Mouse (Mus musculus): ENCODE measurements at regions not wholly inside any gene's neighbourhood (a gene's known extent, or its start where the extent isn't known, plus 50 kb on each side); places are given as distances from the start of the nearest gene placed in this dataset.

- no peaks in the 10 kb centered on the region for H3K9me3 ChIP-seq (ENCODE audit: control insufficient read depth, low read length)
- no peaks in the 10 kb centered on the region for H3K27me3 ChIP-seq (ENCODE audit: control insufficient read depth, insufficient read depth, low read length)
- ATAC-seq (ENCODE audit: low FRiP score) (no peak), DNase-seq (ENCODE audit: low spot score) (no peak)
- 92% methylated on average over 4 of the region's 4 CpGs for WGBS
- H3K4me2 ChIP-seq (replicated peaks; ENCODE audit: low read depth, low read length), result no peak overlapping the region
- no peak overlapping the region for H3K4me3 ChIP-seq (ENCODE audit: low read depth, low read length)
- no peak overlapping the region for H3K9ac ChIP-seq (ENCODE audit: low read depth, low read length)
- no peak overlapping the region for H3K27ac ChIP-seq (ENCODE audit: low read depth, low read length)
- H3K36me3 ChIP-seq (ENCODE audit: control insufficient read depth, insufficient read depth, low read length), result no peaks in the 10 kb centered on the region
- no peaks in the 10 kb centered on the region for H3K4me1 ChIP-seq (replicated peaks; ENCODE audit: control insufficient read depth, insufficient read depth, low read length)
These were observed 197.0 kb upstream of the Jun start for GRCm38 (mm10) chr4:95249031-95249430.

- H3K4me2 ChIP-seq (replicated peaks; ENCODE audit: low read depth, low read length), result no peak overlapping the region
- WGBS, result 21% methylated on average over 1 of the region's 1 CpGs
- H3K4me1 ChIP-seq (replicated peaks; ENCODE audit: control insufficient read depth, insufficient read depth, low read length), result no peaks in the 10 kb centered on the region
- DNase-seq (ENCODE audit: low spot score), result no peak
- H3K27me3 ChIP-seq (ENCODE audit: control insufficient read depth, insufficient read depth, low read length), result no peaks in the 10 kb centered on the region
- no peak overlapping the region for H3K27ac ChIP-seq (ENCODE audit: low read depth, low read length)
- no peak overlapping the region for H3K4me3 ChIP-seq (ENCODE audit: low read depth, low read length)
- H3K36me3 ChIP-seq (ENCODE audit: control insufficient read depth, insufficient read depth, low read length), result no peaks in the 10 kb centered on the region
- H3K9ac ChIP-seq (ENCODE audit: low read depth, low read length), result no peak overlapping the region
- H3K9me3 ChIP-seq (ENCODE audit: control insufficient read depth, low read length), result no peaks in the 10 kb centered on the region
- no peak for ATAC-seq (ENCODE audit: low FRiP score)
These were observed 198.1 kb upstream of the Jun start for GRCm38 (mm10) chr4:95250083-95250482.

GRCm38 (mm10) chr4:95269766-95270165 is 217.7 kb upstream of the Jun start:
- Histone ChIP-seq H3K9ac (ENCODE audit: low read depth, low read length) (no peak overlapping the region), H3K9me3 (ENCODE audit: control insufficient read depth, low read length) (no peaks in the 10 kb centered on the region), H3K4me1 (replicated peaks; ENCODE audit: control insufficient read depth, insufficient read depth, low read length) (no peaks in the 10 kb centered on the region), H3K27me3 (ENCODE audit: control insufficient read depth, insufficient read depth, low read length) (no peaks in the 10 kb centered on the region), H3K27ac (ENCODE audit: low read depth, low read length) (no peak overlapping the region), H3K4me2 (replicated peaks; ENCODE audit: low read depth, low read length) (no peak overlapping the region), H3K4me3 (ENCODE audit: low read depth, low read length) (no peak overlapping the region), H3K36me3 (ENCODE audit: control insufficient read depth, insufficient read depth, low read length) (no peaks in the 10 kb centered on the region)
- DNase-seq (ENCODE audit: low spot score) (no peak), ATAC-seq (ENCODE audit: low FRiP score) (no peak)

GRCm38 (mm10) chr4:95270389-95270788 is 218.4 kb upstream of the Jun start:
- no peak for ATAC-seq (ENCODE audit: low FRiP score)
- 65% methylated on average over 1 of the region's 1 CpGs for WGBS
- Histone ChIP-seq H3K27me3 (ENCODE audit: control insufficient read depth, insufficient read depth, low read length) (no peaks in the 10 kb centered on the region), H3K9ac (ENCODE audit: low read depth, low read length) (no peak overlapping the region), H3K27ac (ENCODE audit: low read depth, low read length) (no peak overlapping the region), H3K9me3 (ENCODE audit: control insufficient read depth, low read length) (no peaks in the 10 kb centered on the region), H3K4me1 (replicated peaks; ENCODE audit: control insufficient read depth, insufficient read depth, low read length) (no peaks in the 10 kb centered on the region), H3K36me3 (ENCODE audit: control insufficient read depth, insufficient read depth, low read length) (no peaks in the 10 kb centered on the region), H3K4me3 (ENCODE audit: low read depth, low read length) (no peak overlapping the region), H3K4me2 (replicated peaks; ENCODE audit: low read depth, low read length) (no peak overlapping the region)
- DNase-seq (ENCODE audit: low spot score), result no peak

- no peak for ATAC-seq (ENCODE audit: low FRiP score)
- Histone ChIP-seq H3K9me3 (ENCODE audit: control insufficient read depth, low read length) (no peaks in the 10 kb centered on the region), H3K4me1 (replicated peaks; ENCODE audit: control insufficient read depth, insufficient read depth, low read length) (peaks cover 2% of the 10 kb centered on the region; the same call in 1 of the 2 replicates), H3K27ac (ENCODE audit: low read depth, low read length) (no peak overlapping the region), H3K4me2 (replicated peaks; ENCODE audit: low read depth, low read length) (no peak overlapping the region), H3K36me3 (ENCODE audit: control insufficient read depth, insufficient read depth, low read length) (no peaks in the 10 kb centered on the region), H3K4me3 (ENCODE audit: low read depth, low read length) (no peak overlapping the region), H3K9ac (ENCODE audit: low read depth, low read length) (no peak overlapping the region), H3K27me3 (ENCODE audit: control insufficient read depth, insufficient read depth, low read length) (no peaks in the 10 kb centered on the region)
- DNase-seq (ENCODE audit: low spot score), result no peak
- 66% methylated on average over 3 of the region's 3 CpGs for WGBS
These were observed 224.2 kb upstream of the Jun start for GRCm38 (mm10) chr4:95276231-95276630.

GRCm38 (mm10) chr4:95277989-95278713 is 226.1 kb upstream of the Jun start:
- Histone ChIP-seq H3K9ac (ENCODE audit: low read depth, low read length) (no peak overlapping the region), H3K4me2 (replicated peaks; ENCODE audit: low read depth, low read length) (no peak overlapping the region), H3K27ac (ENCODE audit: low read depth, low read length) (no peak overlapping the region), H3K4me3 (ENCODE audit: low read depth, low read length) (no peak overlapping the region), H3K27me3 (ENCODE audit: control insufficient read depth, insufficient read depth, low read length) (no peaks in the 10 kb centered on the region), H3K4me1 (replicated peaks; ENCODE audit: control insufficient read depth, insufficient read depth, low read length) (peaks cover 2% of the 10 kb centered on the region; the same call in 1 of the 2 replicates), H3K36me3 (ENCODE audit: control insufficient read depth, insufficient read depth, low read length) (no peaks in the 10 kb centered on the region), H3K9me3 (ENCODE audit: control insufficient read depth, low read length) (no peaks in the 10 kb centered on the region)
- no peak for DNase-seq (ENCODE audit: low spot score)
- no peak for ATAC-seq (ENCODE audit: low FRiP score)
- 51% methylated on average over 11 of the region's 11 CpGs for WGBS

GRCm38 (mm10) chr4:95278714-95279095 is 226.7 kb upstream of the Jun start:
- Histone ChIP-seq H3K4me2 (replicated peaks; ENCODE audit: low read depth, low read length) (no peak overlapping the region), H3K36me3 (ENCODE audit: control insufficient read depth, insufficient read depth, low read length) (no peaks in the 10 kb centered on the region), H3K27ac (ENCODE audit: low read depth, low read length) (no peak overlapping the region), H3K9ac (ENCODE audit: low read depth, low read length) (no peak overlapping the region), H3K27me3 (ENCODE audit: control insufficient read depth, insufficient read depth, low read length) (no peaks in the 10 kb centered on the region), H3K4me3 (ENCODE audit: low read depth, low read length) (no peak overlapping the region), H3K4me1 (replicated peaks; ENCODE audit: control insufficient read depth, insufficient read depth, low read length) (peaks cover 2% of the 10 kb centered on the region; the same call in 1 of the 2 replicates), H3K9me3 (ENCODE audit: control insufficient read depth, low read length) (no peaks in the 10 kb centered on the region)
- ATAC-seq (ENCODE audit: low FRiP score) (no peak), DNase-seq (ENCODE audit: low spot score) (peak; percentile 14)
- WGBS, result 46% methylated on average over 13 of the region's 13 CpGs

- H3K27me3 ChIP-seq (ENCODE audit: control insufficient read depth, insufficient read depth, low read length), result no peaks in the 10 kb centered on the region
- H3K9me3 ChIP-seq (ENCODE audit: control insufficient read depth, low read length), result no peaks in the 10 kb centered on the region
- H3K4me3 ChIP-seq (ENCODE audit: low read depth, low read length), result no peak overlapping the region
- ATAC-seq (ENCODE audit: low FRiP score) (no peak), DNase-seq (ENCODE audit: low spot score) (no peak)
- no peak overlapping the region for H3K4me2 ChIP-seq (replicated peaks; ENCODE audit: low read depth, low read length)
- no peak overlapping the region for H3K27ac ChIP-seq (ENCODE audit: low read depth, low read length)
- H3K4me1 ChIP-seq (replicated peaks; ENCODE audit: control insufficient read depth, insufficient read depth, low read length), result peaks cover 2% of the 10 kb centered on the region; the same call in 1 of the 2 replicates
- no peak overlapping the region for H3K9ac ChIP-seq (ENCODE audit: low read depth, low read length)
- no peaks in the 10 kb centered on the region for H3K36me3 ChIP-seq (ENCODE audit: control insufficient read depth, insufficient read depth, low read length)
- WGBS, result 68% methylated on average over 2 of the region's 2 CpGs
These were observed 227.2 kb upstream of the Jun start for GRCm38 (mm10) chr4:95279200-95279599.

GRCm38 (mm10) chr4:95282083-95282482 is 230.1 kb upstream of the Jun start:
- ATAC-seq (ENCODE audit: low FRiP score), result no peak
- H3K36me3 ChIP-seq (ENCODE audit: control insufficient read depth, insufficient read depth, low read length), result no peaks in the 10 kb centered on the region

More at GRCm38 (mm10) chr4:95282083-95282482, 230.1 kb upstream of the Jun start:
- Histone ChIP-seq H3K4me2 (replicated peaks; ENCODE audit: low read depth, low read length) (no peak overlapping the region), H3K27ac (ENCODE audit: low read depth, low read length) (no peak overlapping the region), H3K9me3 (ENCODE audit: control insufficient read depth, low read length) (no peaks in the 10 kb centered on the region), H3K4me3 (ENCODE audit: low read depth, low read length) (no peak overlapping the region), H3K27me3 (ENCODE audit: control insufficient read depth, insufficient read depth, low read length) (no peaks in the 10 kb centered on the region), H3K4me1 (replicated peaks; ENCODE audit: control insufficient read depth, insufficient read depth, low read length) (peaks cover 2% of the 10 kb centered on the region; the same call in 1 of the 2 replicates), H3K9ac (ENCODE audit: low read depth, low read length) (no peak overlapping the region)
- 57% methylated on average over 3 of the region's 3 CpGs for WGBS
- DNase-seq (ENCODE audit: low spot score), result no peak
